Mouse (Mus musculus): ENCODE data around the gene Aggf1. TPM values are rescaled to one million over a fixed set of nuclear protein-coding genes. Genes with fewer than 3 reads are reported as not detected.

The Aggf1 gene
- polyA plus RNA-seq, 1 experiment, result 9.3 TPM

DNA sequence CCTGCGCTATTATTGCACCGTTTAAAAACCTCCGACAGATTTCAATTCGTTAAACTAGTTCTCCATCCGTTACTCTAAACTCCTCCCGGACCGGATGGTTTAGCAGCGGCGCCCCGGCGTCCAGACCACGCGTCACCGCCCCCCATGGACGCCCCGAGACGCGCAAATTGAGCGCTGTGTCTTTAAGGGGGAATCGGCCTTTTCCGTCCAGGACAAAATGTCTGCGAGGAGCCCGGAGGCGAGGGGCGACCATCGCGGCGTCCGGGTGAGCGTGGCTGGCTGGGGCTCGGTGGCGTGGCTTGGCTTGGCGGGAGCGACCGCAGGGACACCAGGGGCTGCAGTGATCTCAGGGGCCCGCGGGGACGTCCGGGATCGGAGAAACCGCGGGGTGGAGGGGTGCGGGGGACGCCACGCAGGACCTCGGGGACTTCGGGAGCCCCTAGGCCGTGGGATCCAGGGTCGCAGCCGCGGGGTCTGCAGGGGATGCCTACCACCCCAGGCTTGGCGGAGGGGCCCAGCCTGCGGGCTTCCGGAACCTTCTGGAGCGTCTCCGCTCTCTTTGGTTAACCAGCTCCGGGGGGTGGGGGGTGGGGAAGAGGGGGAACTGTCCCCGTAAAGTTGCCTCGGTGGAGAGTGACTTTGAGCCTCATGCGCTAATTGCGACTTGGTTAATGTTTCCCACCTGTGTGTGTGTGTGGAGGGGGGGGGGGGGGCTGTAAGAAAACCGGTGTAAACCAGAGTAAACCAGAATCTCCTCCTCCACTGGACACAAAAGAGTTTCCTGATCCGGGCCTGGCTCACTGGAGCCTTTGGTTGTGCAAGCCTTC, 49.9 kb downstream of the Aggf1 start:
- H3K36me3 ChIP-seq (ENCODE audit: control insufficient read depth, insufficient read depth, low read length), result no peaks in the 10 kb centered on the region; the same call in 1 of the 2 replicates
- H3K27me3 ChIP-seq (ENCODE audit: control insufficient read depth, insufficient read depth, low read length), result no peaks in the 10 kb centered on the region
- H3K4me3 ChIP-seq (ENCODE audit: control insufficient read depth, low read depth, low read length), result peak overlapping the region; percentile 88
- TF ChIP-seq POLR2A (IDR thresholded peaks at IDR 0.05; ENCODE audit: control insufficient read depth, low read depth, low read length) (peak; percentile 38; the same call in 1 of the 2 replicates), CTCF (IDR thresholded peaks at IDR 0.05; ENCODE audit: control insufficient read depth, insufficient read depth, insufficient replicate concordance, low read depth, low read length) (no peak)
- H3K4me1 ChIP-seq (ENCODE audit: control insufficient read depth, insufficient read depth, low read length), result peaks cover 20% of the 10 kb centered on the region
- H3K27ac ChIP-seq (ENCODE audit: control insufficient read depth, insufficient read depth, low read depth, low read length), result peak overlapping the region; percentile 93

DNA sequence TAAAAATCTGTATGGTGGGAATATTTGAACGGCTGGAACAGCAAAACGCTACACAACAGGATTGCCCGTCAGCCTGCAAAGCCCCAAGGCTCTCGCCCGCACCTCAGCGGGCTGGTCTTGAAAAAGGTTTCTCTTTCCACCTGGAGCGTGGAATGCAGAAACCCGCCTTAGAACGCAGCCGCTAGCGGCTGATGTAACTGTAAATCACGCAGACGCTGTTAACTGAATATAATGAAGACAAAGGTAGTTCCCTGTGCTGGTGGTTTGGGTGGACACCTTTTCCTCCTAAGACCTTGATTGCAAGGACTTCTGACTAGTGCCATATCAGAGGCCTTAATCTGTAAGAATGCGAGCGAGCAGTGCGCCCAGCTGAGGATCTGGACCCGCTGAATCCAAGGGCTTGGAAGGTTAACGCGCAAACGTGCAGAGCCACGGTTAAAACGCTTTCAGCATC, 50.5 kb downstream of the Aggf1 start:
- H3K27me3 ChIP-seq (ENCODE audit: control insufficient read depth, insufficient read depth, low read length), result no peaks in the 10 kb centered on the region
- peak overlapping the region; percentile 88 for H3K4me3 ChIP-seq (ENCODE audit: control insufficient read depth, low read depth, low read length)
- TF ChIP-seq CTCF (IDR thresholded peaks at IDR 0.05; ENCODE audit: control insufficient read depth, insufficient read depth, insufficient replicate concordance, low read depth, low read length) (no peak), POLR2A (IDR thresholded peaks at IDR 0.05; ENCODE audit: control insufficient read depth, low read depth, low read length) (no peak; the same call in 1 of the 2 replicates)
- H3K27ac ChIP-seq (ENCODE audit: control insufficient read depth, insufficient read depth, low read depth, low read length), result peak overlapping the region; percentile 93
- peaks cover 20% of the 10 kb centered on the region for H3K4me1 ChIP-seq (ENCODE audit: control insufficient read depth, insufficient read depth, low read length)
- H3K36me3 ChIP-seq (ENCODE audit: control insufficient read depth, insufficient read depth, low read length), result no peaks in the 10 kb centered on the region; the same call in 1 of the 2 replicates

- Histone ChIP-seq H3K36me3 (ENCODE audit: control insufficient read depth, insufficient read depth, low read length) (no peaks in the 10 kb centered on the region; the same call in 1 of the 2 replicates), H3K4me3 (ENCODE audit: control insufficient read depth, low read depth, low read length) (peak overlapping the region; percentile 88), H3K27ac (ENCODE audit: control insufficient read depth, insufficient read depth, low read depth, low read length) (peak overlapping the region; percentile 93), H3K4me1 (ENCODE audit: control insufficient read depth, insufficient read depth, low read length) (peaks cover 20% of the 10 kb centered on the region), H3K27me3 (ENCODE audit: control insufficient read depth, insufficient read depth, low read length) (no peaks in the 10 kb centered on the region)
- TF ChIP-seq POLR2A (IDR thresholded peaks at IDR 0.05; ENCODE audit: control insufficient read depth, low read depth, low read length) (no peak), CTCF (IDR thresholded peaks at IDR 0.05; ENCODE audit: control insufficient read depth, insufficient read depth, insufficient replicate concordance, low read depth, low read length) (0 out of 2 replicates have a peak, but pooled peaks have one; percentile 16)
These were observed 51.1 kb downstream of the Aggf1 start for GRCm38 (mm10) chr13:95323950-95324625.

DNA sequence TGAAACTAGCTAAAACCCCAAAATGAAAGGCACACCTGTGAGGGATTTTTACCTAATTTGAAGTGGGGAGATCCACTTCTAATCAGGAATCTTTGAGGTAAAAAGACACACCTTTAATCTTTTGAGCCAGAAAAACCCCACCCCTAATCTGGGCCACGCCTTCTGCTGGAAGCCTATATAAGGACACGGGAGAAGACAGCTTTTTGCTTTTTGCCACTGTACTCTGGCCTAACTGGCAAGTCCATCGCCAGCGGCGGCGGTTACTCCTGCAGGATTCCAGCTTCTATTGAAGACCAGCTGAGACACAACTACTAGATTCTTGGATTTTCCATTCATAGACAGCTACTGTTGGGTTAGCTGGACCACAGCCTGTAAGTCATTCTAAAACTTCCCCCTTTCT, 51.8 kb downstream of the Aggf1 start, which contains the start of gene Zbed3:
Gene Zbed3 (plus strand): TSS at position 213 of the 400 bp plus-strand sequence.
- H3K36me3 ChIP-seq (ENCODE audit: control insufficient read depth, insufficient read depth, low read length), result no peaks in the 10 kb centered on the region; the same call in 1 of the 2 replicates
- no peak for TF ChIP-seq POLR2A (IDR thresholded peaks at IDR 0.05; ENCODE audit: control insufficient read depth, low read depth, low read length)
- TF ChIP-seq CTCF (IDR thresholded peaks at IDR 0.05; ENCODE audit: control insufficient read depth, insufficient read depth, insufficient replicate concordance, low read depth, low read length), result no peak
- H3K4me1 ChIP-seq (ENCODE audit: control insufficient read depth, insufficient read depth, low read length), result peaks cover 22% of the 10 kb centered on the region
- H3K27me3 ChIP-seq (ENCODE audit: control insufficient read depth, insufficient read depth, low read length), result no peaks in the 10 kb centered on the region
- H3K27ac ChIP-seq (ENCODE audit: control insufficient read depth, insufficient read depth, low read depth, low read length), result peak within 1 kb of the TSS; percentile 93
- H3K4me3 ChIP-seq (ENCODE audit: control insufficient read depth, low read depth, low read length), result peak within 1 kb of the TSS; percentile 88

DNA sequence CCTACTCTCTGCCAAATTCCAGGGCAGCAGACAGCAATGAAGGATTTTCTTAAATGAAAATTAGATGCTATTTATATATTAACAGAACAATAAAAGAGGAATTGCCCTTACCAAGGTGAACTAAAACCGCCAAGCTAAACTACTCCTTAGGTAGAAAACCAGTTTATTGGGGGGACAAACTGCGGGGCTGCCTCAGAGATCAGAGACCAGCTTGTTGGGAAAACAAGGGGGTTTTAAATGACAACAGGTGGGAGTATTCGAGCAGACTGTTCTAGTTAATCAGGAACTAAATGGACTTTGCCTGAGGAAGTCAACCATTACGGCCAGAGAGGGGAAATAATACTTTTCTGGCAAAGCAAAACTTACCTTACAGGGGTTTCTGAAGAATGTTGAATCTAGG, 54.7 kb downstream of the Aggf1 start:
- Histone ChIP-seq H3K4me1 (ENCODE audit: control insufficient read depth, insufficient read depth, low read length) (peaks cover 10% of the 10 kb centered on the region), H3K36me3 (ENCODE audit: control insufficient read depth, insufficient read depth, low read length) (no peaks in the 10 kb centered on the region), H3K4me3 (ENCODE audit: control insufficient read depth, low read depth, low read length) (no peak overlapping the region), H3K27me3 (ENCODE audit: control insufficient read depth, insufficient read depth, low read length) (no peaks in the 10 kb centered on the region), H3K27ac (ENCODE audit: control insufficient read depth, insufficient read depth, low read depth, low read length) (no peak overlapping the region)
- TF ChIP-seq POLR2A (IDR thresholded peaks at IDR 0.05; ENCODE audit: control insufficient read depth, low read depth, low read length) (no peak), CTCF (IDR thresholded peaks at IDR 0.05; ENCODE audit: control insufficient read depth, insufficient read depth, insufficient replicate concordance, low read depth, low read length) (no peak)

- no peak overlapping the region for H3K27ac ChIP-seq (ENCODE audit: control insufficient read depth, insufficient read depth, low read depth, low read length)
- H3K4me1 ChIP-seq (ENCODE audit: control insufficient read depth, insufficient read depth, low read length), result peaks cover 10% of the 10 kb centered on the region
- no peak for TF ChIP-seq CTCF (IDR thresholded peaks at IDR 0.05; ENCODE audit: control insufficient read depth, insufficient read depth, insufficient replicate concordance, low read depth, low read length)
- H3K36me3 ChIP-seq (ENCODE audit: control insufficient read depth, insufficient read depth, low read length), result no peaks in the 10 kb centered on the region
- no peak overlapping the region for H3K4me3 ChIP-seq (ENCODE audit: control insufficient read depth, low read depth, low read length)
- H3K27me3 ChIP-seq (ENCODE audit: control insufficient read depth, insufficient read depth, low read length), result no peaks in the 10 kb centered on the region
These were observed 56.0 kb downstream of the Aggf1 start for GRCm38 (mm10) chr13:95319153-95319552.

- Histone ChIP-seq H3K4me3 (ENCODE audit: control insufficient read depth, low read depth, low read length) (no peak overlapping the region), H3K27ac (ENCODE audit: control insufficient read depth, insufficient read depth, low read depth, low read length) (no peak overlapping the region), H3K4me1 (ENCODE audit: control insufficient read depth, insufficient read depth, low read length) (no peaks in the 10 kb centered on the region), H3K36me3 (ENCODE audit: control insufficient read depth, insufficient read depth, low read length) (no peaks in the 10 kb centered on the region), H3K27me3 (ENCODE audit: control insufficient read depth, insufficient read depth, low read length) (no peaks in the 10 kb centered on the region)
- no peak for TF ChIP-seq POLR2A (IDR thresholded peaks at IDR 0.05; ENCODE audit: control insufficient read depth, low read depth, low read length)
- no peak for TF ChIP-seq CTCF (IDR thresholded peaks at IDR 0.05; ENCODE audit: control insufficient read depth, insufficient read depth, insufficient replicate concordance, low read depth, low read length)
These were observed 63.1 kb downstream of the Aggf1 start for GRCm38 (mm10) chr13:95312016-95312415.

Data from testis, adult 2 months (tissue).